Mouse (Mus musculus) CH12.LX (cell line): ENCODE measurements around the gene Slc4a1. TPM values are rescaled to one million over a fixed set of nuclear protein-coding genes. Genes with fewer than 3 reads are reported as not detected.

ENCODE experiments used
- DNase-seq: peaks from one replicate; pipeline ENCODE4 v3.0.0-alpha.2; 2013; ENCODE audit errors: extremely low read depth
- H3K27ac ChIP-seq: 2 replicates; pipeline ENCODE4 v1.5.1; 2012; ENCODE audit warnings: low read depth, mild to moderate bottlenecking, control low read depth, moderate library complexity; ENCODE audit not compliant: insufficient read depth
- H3K27me3 ChIP-seq: replicated peaks from 2 replicates; pipeline ENCODE3; 2012; ENCODE audit warnings: inconsistent platforms
- H3K36me3 ChIP-seq, 2 experiments: replicated peaks in 1 of 2; 2 replicates each; pipeline versions ENCODE3 to v1.6.1; 2012; ENCODE audit warnings: inconsistent platforms in 1 of 2, low read length in 1 of 2, mild to moderate bottlenecking in 1 of 2, mixed read lengths in 1 of 2, moderate library complexity in 1 of 2; ENCODE audit not compliant: control insufficient read depth in 1 of 2, insufficient read depth in 1 of 2
- H3K4me1 ChIP-seq, 2 experiments: 2 replicates each; pipeline ENCODE4 v1.6.1; 2012; ENCODE audit warnings: inconsistent platforms in 1 of 2, moderate library complexity in 1 of 2; ENCODE audit not compliant: insufficient read depth in 2 of 2, control insufficient read depth in 1 of 2
- H3K4me2 ChIP-seq: 2 replicates; pipeline ENCODE4 v1.6.1; 2012; ENCODE audit warnings: low read depth, mild to moderate bottlenecking, control low read depth; ENCODE audit not compliant: poor library complexity, insufficient read depth, severe bottlenecking
- H3K4me3 ChIP-seq, 3 experiments: fragments of 150-350 bp in 1 of 3; sonication (generic) in 1 of 3; replicated peaks in 1 of 3; 2 replicates each; pipeline versions ENCODE3 to v1.5.1; 2011 to 2012; ENCODE audit warnings: low read depth in 2 of 3, low read length in 2 of 3, mild to moderate bottlenecking in 2 of 3, moderate library complexity in 2 of 3, control low read depth in 1 of 3, improper control_type of control experiment in 1 of 3, inconsistent platforms in 1 of 3, mixed read lengths in 1 of 3; ENCODE audit not compliant: poor library complexity in 1 of 3
- H3K79me2 ChIP-seq: replicated peaks from 2 replicates; pipeline ENCODE4 v1.6.1; 2012; ENCODE audit warnings: mild to moderate bottlenecking, moderate library complexity; ENCODE audit not compliant: control insufficient read depth, poor library complexity, insufficient read depth, severe bottlenecking; ENCODE audit errors: extremely low read depth
- H3K9ac ChIP-seq: 2 replicates; pipeline ENCODE4 v1.6.1; 2012; ENCODE audit warnings: low read depth, mild to moderate bottlenecking, control low read depth, moderate library complexity; ENCODE audit not compliant: insufficient read depth
- H3K9me3 ChIP-seq: replicated peaks from 2 replicates; pipeline ENCODE3; 2012; ENCODE audit warnings: low read length, inconsistent platforms, mixed read lengths
- BHLHE40 ChIP-seq: IDR thresholded peaks from 2 replicates; pipeline ENCODE4 v1.6.1; 2011; ENCODE audit warnings: mild to moderate bottlenecking, low read depth, low read length, improper control_type of control experiment
- CHD1 ChIP-seq: IDR thresholded peaks from 2 replicates; pipeline ENCODE4 v1.6.1; 2012; ENCODE audit warnings: low read depth, low read length, improper control_type of control experiment, inconsistent platforms
- CHD2 ChIP-seq: IDR thresholded peaks from 2 replicates; pipeline ENCODE4 v1.6.1; 2011; ENCODE audit warnings: low read length, improper control_type of control experiment
- ETS1 ChIP-seq: conservative IDR thresholded peaks from 2 replicates; pipeline ENCODE4 v1.6.1; 2012; ENCODE audit warnings: low read depth, mild to moderate bottlenecking, inconsistent platforms, low read length, improper control_type of control experiment, moderate library complexity
- IRF4 ChIP-seq: IDR thresholded peaks from 2 replicates; pipeline ENCODE4 v1.6.1; 2014; ENCODE audit warnings: low read depth, mild to moderate bottlenecking, inconsistent platforms, low read length, improper control_type of control experiment
- JUND ChIP-seq: conservative IDR thresholded peaks from 2 replicates; pipeline ENCODE4 v1.6.1; 2011; ENCODE audit warnings: low read depth, low read length, improper control_type of control experiment
- KAT2A ChIP-seq: IDR thresholded peaks from 2 replicates; pipeline ENCODE4 v1.6.1; 2012; ENCODE audit warnings: low read length, improper control_type of control experiment, inconsistent platforms; ENCODE audit not compliant: insufficient replicate concordance
- MAX ChIP-seq: IDR thresholded peaks from 2 replicates; pipeline ENCODE4 v1.6.1; 2011; ENCODE audit warnings: low read length, improper control_type of control experiment
- MAZ ChIP-seq: IDR thresholded peaks from 2 replicates; pipeline ENCODE4 v1.6.1; 2012; ENCODE audit warnings: low read depth, mild to moderate bottlenecking, inconsistent platforms, low read length, improper control_type of control experiment, moderate library complexity
- MEF2A ChIP-seq: IDR thresholded peaks from 2 replicates; pipeline ENCODE4 v1.6.1; 2014; ENCODE audit warnings: low read depth, mild to moderate bottlenecking, inconsistent platforms, low read length, improper control_type of control experiment, borderline replicate concordance
- MYC ChIP-seq: IDR thresholded peaks from 2 replicates; pipeline ENCODE4 v1.6.1; 2011; ENCODE audit warnings: low read depth, mild to moderate bottlenecking, improper control_type of control experiment, low read length
- NELFE ChIP-seq: IDR thresholded peaks from 2 replicates; pipeline ENCODE4 v1.6.1; 2011; ENCODE audit warnings: low read depth, low read length, improper control_type of control experiment
- PAX5 ChIP-seq: IDR thresholded peaks from 2 replicates; pipeline ENCODE4 v1.6.1; 2012; ENCODE audit warnings: low read length, inconsistent platforms, mixed read lengths
- RAD21 ChIP-seq: IDR thresholded peaks from 2 replicates; pipeline ENCODE4 v1.6.1; 2011; ENCODE audit warnings: low read depth, mild to moderate bottlenecking, low read length, improper control_type of control experiment, moderate library complexity
- RCOR1 ChIP-seq: conservative IDR thresholded peaks from 2 replicates; pipeline ENCODE4 v1.6.1; 2012; ENCODE audit warnings: low read depth, mild to moderate bottlenecking, inconsistent platforms, low read length, improper control_type of control experiment
- SMC3 ChIP-seq: IDR thresholded peaks from 2 replicates; pipeline ENCODE4 v1.6.1; 2011; ENCODE audit warnings: low read depth, low read length, improper control_type of control experiment
- TBP ChIP-seq: conservative IDR thresholded peaks from 2 replicates; pipeline ENCODE4 v1.6.1; 2011; ENCODE audit warnings: low read depth, low read length, improper control_type of control experiment
- TCF12 ChIP-seq: IDR thresholded peaks from 2 replicates; pipeline ENCODE4 v1.6.1; 2014; ENCODE audit warnings: low read depth, mild to moderate bottlenecking, inconsistent platforms, low read length, improper control_type of control experiment
- USF1 ChIP-seq: IDR thresholded peaks from 2 replicates; pipeline ENCODE4 v1.6.1; 2014; ENCODE audit warnings: low read depth, mild to moderate bottlenecking, inconsistent platforms, low read length, improper control_type of control experiment
- USF2 ChIP-seq: conservative IDR thresholded peaks from 2 replicates; pipeline ENCODE4 v1.6.1; 2011; ENCODE audit warnings: low read depth, low read length, improper control_type of control experiment
- ZC3H11A ChIP-seq: IDR thresholded peaks from 2 replicates; pipeline ENCODE4 v1.6.1; 2012; ENCODE audit warnings: low read depth, mild to moderate bottlenecking, inconsistent platforms, low read length, improper control_type of control experiment
- ZNF384 ChIP-seq: IDR thresholded peaks from 2 replicates; pipeline ENCODE4 v1.6.1; 2012; ENCODE audit warnings: low read depth, low read length, improper control_type of control experiment, inconsistent platforms
- dilution Hi-C: fragments of 300-500 bp; cut with MboI; formaldehyde crosslinking; loops from 2 replicates; pipeline ENCODE4 v1.14.3; 2020; ENCODE audit warnings: low sequenced_read_pairs; ENCODE audit not compliant: extremely low pct_unique_long_range_greater_than_20kb, extremely low pct_ligation_motif_present
- in situ Hi-C: fragments of 300-500 bp; cut with MboI; formaldehyde crosslinking; loops from 3 replicates; pipeline ENCODE4 v1.14.3; 2019; ENCODE audit warnings: low sequenced_read_pairs, low pct_ligation_motif_present, low pct_unique_long_range_greater_than_20kb, mixed read lengths
- polyA plus RNA-seq: library from polyadenylated mRNA; unstranded; fragments of >175 nt; gene quantifications from 2 replicates; pipeline ENCODE4 v1.2.1, GENCODE M21; 2012; ENCODE audit warnings: low read depth; ENCODE audit not compliant: insufficient read length
- total RNA-seq, 2 experiments: library from RNA; depleted of rRNA; stranded (reverse); fragments of 300-350 nt in 1 of 2; fragments of >200 nt in 1 of 2; gene quantifications; 2 replicates each; pipeline ENCODE4 v1.2.3; 2012 to 2014

The Slc4a1 gene
- total and polyA plus RNA-seq, 3 experiments = 0.08 TPM; not detected in 2

GRCm38 (mm10) chr11:102386121-102386520 is 20.1 kb upstream of the Slc4a1 start (continued):
- TF ChIP-seq TBP = no peak

DNA sequence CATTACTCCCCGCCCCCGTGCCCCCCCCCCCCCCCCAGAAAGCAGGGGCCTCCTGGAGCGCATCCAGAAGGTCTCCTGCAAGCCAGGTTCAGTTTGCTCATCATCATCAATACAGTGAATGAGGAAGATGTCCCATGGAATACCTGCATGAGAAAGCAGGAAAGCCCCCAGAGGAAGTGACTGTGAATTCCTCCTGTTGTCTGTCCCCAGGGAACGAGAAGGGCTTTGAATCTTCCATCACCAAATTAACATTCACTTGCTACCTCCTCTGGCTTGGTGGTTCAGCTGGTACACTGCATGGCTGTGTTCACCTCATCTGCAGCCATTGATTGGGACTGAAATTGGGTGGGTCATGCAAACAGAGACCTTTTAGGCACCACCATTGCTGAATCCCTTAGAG is 19.1 kb upstream of the Slc4a1 start:
- Histone ChIP-seq H3K9me3 (no peaks in the 10 kb centered on the region), H3K4me2 (peak overlapping the region; percentile 79), H3K79me2 (no peaks in the 10 kb centered on the region), H3K27ac (peak overlapping the region; percentile 65), H3K4me3 (no peak overlapping the region), H3K27me3 (peaks cover 17% of the 10 kb centered on the region), H3K4me1 (peaks cover 31 to 47% of the 10 kb centered on the region in 2 experiments), H3K9ac (0 out of 2 replicates have a peak overlapping the region, but pooled peaks have one; percentile 2), H3K36me3 (no peaks in the 10 kb centered on the region)
- in situ Hi-C loops = no loop called here
- TF ChIP-seq USF2 (no peak), ETS1 (peak; percentile 55), IRF4 (no peak)
- dilution Hi-C loops = no loop called here
- DNase-seq = peak; percentile 44

- peak overlapping the region; percentile 79 for H3K4me2 ChIP-seq
- H3K36me3 ChIP-seq = no peaks in the 10 kb centered on the region
- H3K79me2 ChIP-seq = no peaks in the 10 kb centered on the region
- no peak for DNase-seq
- H3K9me3 ChIP-seq = peaks cover under 1% of the 10 kb centered on the region
- H3K27me3 ChIP-seq = peaks cover 14% of the 10 kb centered on the region
- H3K4me1 ChIP-seq = peaks cover 31 to 47% of the 10 kb centered on the region in 2 experiments
- H3K27ac ChIP-seq = peak overlapping the region; percentile 65; the same call in 1 of the 2 replicates
- TF ChIP-seq USF2 = no peak
- TF ChIP-seq IRF4 = peak; percentile 91
- peak; percentile 47; the same call in 1 of the 2 replicates for TF ChIP-seq TCF12
- TF ChIP-seq MEF2A = peak; percentile 74
- TF ChIP-seq BHLHE40 = peak; percentile 41; the same call in 1 of the 2 replicates
- TF ChIP-seq SMC3 = no peak
- TF ChIP-seq ZNF384 = peak; percentile 74
- no peak overlapping the region for H3K4me3 ChIP-seq
- in situ Hi-C loops = no loop called here
- dilution Hi-C loops = no loop called here
- no peak overlapping the region for H3K9ac ChIP-seq
Observed at GRCm38 (mm10) chr11:102384418-102384817, 18.4 kb upstream of the Slc4a1 start.

DNA sequence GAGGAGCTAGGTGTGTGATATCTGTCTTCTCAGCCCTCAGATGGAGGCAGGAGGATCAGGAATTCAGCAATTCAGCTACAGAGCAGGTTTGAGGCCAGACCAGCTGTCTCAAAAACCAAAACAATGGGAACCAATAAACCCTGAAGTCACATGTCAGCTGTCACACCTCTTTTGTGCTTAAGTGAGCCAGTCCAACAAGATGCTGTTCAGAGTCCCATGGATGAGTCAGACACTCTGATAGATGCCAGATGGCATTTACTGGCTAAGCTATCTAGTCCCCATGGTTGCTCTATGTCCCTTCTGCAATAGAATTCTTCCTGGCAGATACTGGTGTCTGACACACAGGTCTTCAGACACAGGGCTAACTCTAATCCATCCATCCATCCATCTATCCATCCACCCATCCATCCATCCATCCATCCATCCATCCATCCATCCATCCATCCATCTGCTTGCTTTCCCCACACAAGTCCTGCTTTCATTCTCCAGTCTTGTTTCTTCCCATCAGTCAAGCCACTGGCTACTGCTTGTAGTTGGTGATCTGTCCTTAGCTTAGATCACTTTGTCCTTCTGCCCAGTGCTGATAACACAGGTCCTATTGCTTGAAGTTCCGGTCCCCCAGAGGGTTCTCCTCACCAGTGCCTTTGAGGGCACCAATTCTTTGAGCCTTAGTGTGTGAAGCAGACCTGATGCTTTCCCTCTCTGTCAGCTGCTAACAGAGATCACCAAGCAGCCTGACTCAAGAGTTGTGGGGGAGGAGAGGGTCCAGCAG is 17.5 kb upstream of the Slc4a1 start:
- Histone ChIP-seq H3K9me3 (peaks cover 9% of the 10 kb centered on the region), H3K4me2 (peak overlapping the region; percentile 79), H3K36me3 (no peaks in the 10 kb centered on the region), H3K4me3 (no peak overlapping the region), H3K27me3 (peaks cover 16% of the 10 kb centered on the region), H3K79me2 (no peaks in the 10 kb centered on the region), H3K4me1 (peaks cover 31 to 47% of the 10 kb centered on the region in 2 experiments), H3K9ac (no peak overlapping the region), H3K27ac (peak overlapping the region; percentile 53; the same call in 1 of the 2 replicates)
- in situ Hi-C loops (no loop called here), dilution Hi-C loops (no loop called here)
- DNase-seq = no peak
- TF ChIP-seq CHD1 = no peak
- no peak for TF ChIP-seq USF1
- no peak for TF ChIP-seq ZC3H11A
- no peak for TF ChIP-seq RCOR1
- TF ChIP-seq JUND = no peak
- TF ChIP-seq CHD2 = no peak
- no peak for TF ChIP-seq NELFE
- TF ChIP-seq RAD21 = no peak
- TF ChIP-seq KAT2A = no peak
- 0 out of 2 replicates have a peak, but pooled peaks have one; percentile 4 for TF ChIP-seq MAX
- no peak for TF ChIP-seq PAX5
- no peak for TF ChIP-seq MEF2A
- no peak for TF ChIP-seq MAZ
- no peak for TF ChIP-seq MYC
- no peak for TF ChIP-seq SMC3
- TF ChIP-seq BHLHE40 = peak; percentile 41; the same call in 1 of the 2 replicates
